Mouse (Mus musculus): ENCODE measurements around the gene Megf8. TPM values are rescaled to one million over a fixed set of nuclear protein-coding genes. Genes with fewer than 3 reads are reported as not detected.

Gene Megf8
- polyA plus RNA-seq, 1 experiment from 2014 or later, result 19.8 TPM

- Histone ChIP-seq H3K4me1 (replicated peaks) (0 out of 2 replicates have a peak, but pooled peaks cover 5% of the 10 kb centered on the region), H3K36me3 (no peaks in the 10 kb centered on the region), H3K4me2 (replicated peaks) (no peak overlapping the region), H3K27me3 (no peaks in the 10 kb centered on the region), H3K4me3 (replicated peaks) (no peak overlapping the region), H3K27ac (no peak overlapping the region), H3K9me3 (no peaks in the 10 kb centered on the region), H3K9ac (replicated peaks) (no peak overlapping the region)
- 46% methylated on average over 4 of the region's 4 CpGs for WGBS
- ATAC-seq, result no peak
Measured at GRCm38 (mm10) chr7:25409114-25409760, 92.3 kb downstream of the Megf8 start.

GRCm38 (mm10) chr7:25410969-25411615 is 94.1 kb downstream of the Megf8 start:
- no peak overlapping the region for H3K27ac ChIP-seq
- 0 out of 2 replicates have a peak, but pooled peaks cover 5% of the 10 kb centered on the region for H3K4me1 ChIP-seq (replicated peaks)
- no peak overlapping the region for H3K9ac ChIP-seq (replicated peaks)
- H3K9me3 ChIP-seq, result no peaks in the 10 kb centered on the region
- no peaks in the 10 kb centered on the region for H3K27me3 ChIP-seq
- no peak overlapping the region for H3K4me3 ChIP-seq (replicated peaks)
- H3K36me3 ChIP-seq, result no peaks in the 10 kb centered on the region
- 86% methylated on average over 1 of the region's 1 CpGs for WGBS
- no peak overlapping the region for H3K4me2 ChIP-seq (replicated peaks)
- no peak for ATAC-seq

DNA sequence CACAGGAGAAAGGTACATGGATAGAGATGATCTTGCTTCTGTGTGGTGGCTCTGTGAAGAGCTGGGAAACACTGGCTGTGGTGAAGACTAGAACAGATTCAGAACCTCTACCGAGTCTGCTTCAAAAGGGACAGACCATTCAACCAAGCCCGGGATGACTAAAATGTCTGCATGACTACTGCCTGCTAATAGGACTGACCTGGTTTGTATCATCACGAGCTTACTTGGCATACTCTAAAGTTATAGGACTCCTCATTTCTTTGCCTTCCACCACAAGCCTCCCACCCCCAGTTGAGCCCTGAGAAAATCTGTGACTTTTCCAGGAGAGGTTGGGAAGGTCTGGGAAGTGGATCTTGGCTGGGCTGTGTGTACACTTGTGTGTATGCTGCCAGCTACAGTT is 94.9 kb downstream of the Megf8 start:
- Histone ChIP-seq H3K9me3 (no peaks in the 10 kb centered on the region), H3K4me3 (replicated peaks) (no peak overlapping the region), H3K4me2 (replicated peaks) (no peak overlapping the region), H3K4me1 (replicated peaks) (0 out of 2 replicates have a peak, but pooled peaks cover 5% of the 10 kb centered on the region), H3K27me3 (no peaks in the 10 kb centered on the region), H3K36me3 (no peaks in the 10 kb centered on the region), H3K27ac (no peak overlapping the region), H3K9ac (replicated peaks) (no peak overlapping the region)
- WGBS, result 90% methylated on average over 3 of the region's 3 CpGs
- ATAC-seq, result no peak

DNA sequence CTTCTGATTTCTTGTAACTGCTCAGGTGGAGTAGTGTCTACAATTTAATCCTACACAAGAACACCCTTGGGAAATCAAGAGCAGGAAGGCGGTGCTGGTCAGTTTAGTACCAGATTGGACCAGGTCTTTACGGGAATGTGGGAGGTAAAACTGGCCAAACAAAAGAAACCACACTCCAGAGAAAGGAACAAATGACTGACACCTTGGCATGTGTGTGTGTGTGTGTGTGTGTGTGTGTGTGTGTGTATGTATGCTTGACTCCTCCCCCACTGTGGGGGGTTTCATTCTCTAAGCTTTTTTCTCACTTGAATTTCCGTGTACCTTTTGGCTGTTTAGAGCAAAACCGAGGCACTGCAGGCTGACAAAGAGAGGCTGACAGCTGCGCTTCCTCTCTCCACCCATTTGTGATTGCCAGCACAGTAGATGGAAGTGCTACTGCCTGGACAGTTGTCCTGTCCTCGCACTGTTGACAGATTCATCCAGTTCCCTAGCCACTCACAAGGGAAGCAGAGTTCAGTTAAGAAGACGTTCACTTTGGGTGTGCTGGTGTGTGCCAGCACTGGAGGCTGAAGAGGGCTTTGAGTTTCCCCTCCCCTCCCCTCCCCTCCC is 96.0 kb downstream of the Megf8 start, which contains the start of gene Cxcl17:
Gene Cxcl17, minus strand, starts transcription at position 54 of the 609 bp plus-strand sequence.
- no peaks in the 10 kb centered on the region for H3K27me3 ChIP-seq
- no peak within 1 kb of the TSS for H3K9ac ChIP-seq (replicated peaks)
- 52% methylated on average over 7 of the region's 7 CpGs for WGBS
- no peaks in the 10 kb centered on the region for H3K9me3 ChIP-seq
- H3K4me1 ChIP-seq (replicated peaks), result 0 out of 2 replicates have a peak, but pooled peaks cover 5% of the 10 kb centered on the region
- H3K4me2 ChIP-seq (replicated peaks), result no peak within 1 kb of the TSS
- H3K4me3 ChIP-seq (replicated peaks), result no peak within 1 kb of the TSS
- H3K27ac ChIP-seq, result no peak within 1 kb of the TSS
- H3K36me3 ChIP-seq, result no peaks in the 10 kb centered on the region
- no peak for ATAC-seq

Other genes starting within 250 kb of the Megf8 start
- 14.0 and 19.4 TPM in 2 replicates for gene Grik5, start 244.8 kb upstream of the Megf8 start, polyA plus RNA-seq (2015; fragmentation: Nextera tagmentation; extraction: Ambion mirVana)
- gene Zfp574, start 244.6 kb upstream of the Megf8 start, polyA plus RNA-seq (2015; fragmentation: Nextera tagmentation; extraction: Ambion mirVana), result 36.1 and 36.4 TPM in 2 replicates
- 56.2 and 62.0 TPM in 2 replicates for gene Pou2f2, start 137.4 kb upstream of the Megf8 start, polyA plus RNA-seq (2015; fragmentation: Nextera tagmentation; extraction: Ambion mirVana)
- 12.5 and 13.3 TPM in 2 replicates for gene Dedd2, start 96.5 kb upstream of the Megf8 start, polyA plus RNA-seq (2015; fragmentation: Nextera tagmentation; extraction: Ambion mirVana)
- gene Zfp526, start 95.7 kb upstream of the Megf8 start, polyA plus RNA-seq (2015; fragmentation: Nextera tagmentation; extraction: Ambion mirVana), result 2.2 and 2.6 TPM in 2 replicates
- 13.7 and 15.9 TPM in 2 replicates for gene Gsk3a, start 79.3 kb upstream of the Megf8 start, polyA plus RNA-seq (2015; fragmentation: Nextera tagmentation; extraction: Ambion mirVana)
- gene Erf, start 66.4 kb upstream of the Megf8 start, polyA plus RNA-seq (2015; fragmentation: Nextera tagmentation; extraction: Ambion mirVana), result 4.4 and 5.7 TPM in 2 replicates
- 37.6 and 44.2 TPM in 2 replicates for gene Cic, start 49.5 kb upstream of the Megf8 start, polyA plus RNA-seq (2015; fragmentation: Nextera tagmentation; extraction: Ambion mirVana)
- gene Pafah1b3, start 19.2 kb upstream of the Megf8 start, polyA plus RNA-seq (2015; fragmentation: Nextera tagmentation; extraction: Ambion mirVana), result 665 and 668 TPM in 2 replicates
- gene Prr19, start 15.8 kb upstream of the Megf8 start, polyA plus RNA-seq (2015; fragmentation: Nextera tagmentation; extraction: Ambion mirVana), result 2.1 and 3.1 TPM in 2 replicates
- gene Tmem145, start 11.1 kb upstream of the Megf8 start, polyA plus RNA-seq (2015; fragmentation: Nextera tagmentation; extraction: Ambion mirVana), result 41.1 and 47.1 TPM in 2 replicates
- gene Cnfn, start 52.6 kb downstream of the Megf8 start, polyA plus RNA-seq (2015; fragmentation: Nextera tagmentation; extraction: Ambion mirVana), result 0.32 TPM in 1 of 2 replicates, not detected in the other
- 8.4 and 9.9 TPM in 2 replicates for gene Lipe, start 81.5 kb downstream of the Megf8 start, polyA plus RNA-seq (2015; fragmentation: Nextera tagmentation; extraction: Ambion mirVana)
- 0.51 and 0.73 TPM in 2 replicates for gene Cxcl17, start 95.7 kb downstream of the Megf8 start, polyA plus RNA-seq (2015; fragmentation: Nextera tagmentation; extraction: Ambion mirVana)
- 0.34 and 0.43 TPM in 2 replicates for gene Ceacam1, start 160.4 kb downstream of the Megf8 start, polyA plus RNA-seq (2015; fragmentation: Nextera tagmentation; extraction: Ambion mirVana)
- gene Ceacam2, start 222.7 kb downstream of the Megf8 start, polyA plus RNA-seq (2015; fragmentation: Nextera tagmentation; extraction: Ambion mirVana), result not detected in 2 replicates

Measured in midbrain, embryonic 13.5 days (tissue).